Mouse (Mus musculus): ENCODE measurements at regions not wholly inside any gene's neighbourhood (a gene's known extent, or its start where the extent isn't known, plus 50 kb on each side); places are given as distances from the start of the nearest gene placed in this dataset.
"Not testable (repeated sequence)": the region's sequence is repeated elsewhere in the genome, so short reads cannot be mapped to it uniquely, and the experiment has no call there.

GRCm38 (mm10) chr17:29434074-29434944 lies 56.2 kb upstream of the Pim1 start:
- Histone ChIP-seq H3K4me1 (ENCODE audit: control insufficient read depth, insufficient read depth) (peaks cover 50% of the 10 kb centered on the region), H3K36me3 (replicated peaks; ENCODE audit: control insufficient read depth, insufficient read depth, low read length) (no peaks in the 10 kb centered on the region), H3K9ac (replicated peaks; ENCODE audit: low read depth, low read length) (0 out of 2 replicates have a peak overlapping the region, but pooled peaks have one; percentile 15), H3K27ac (ENCODE audit: low read depth) (peak overlapping the region; percentile 89), H3K4me3 (ENCODE audit: low read depth, low read length) (no peak overlapping the region), H3K9me3 (replicated peaks; ENCODE audit: control insufficient read depth, low read length) (no peaks in the 10 kb centered on the region), H3K27me3 (ENCODE audit: control insufficient read depth, insufficient read depth, low read length) (no peaks in the 10 kb centered on the region), H3K4me2 (ENCODE audit: low read depth, low read length) (no peak overlapping the region)
- no peak for DNase-seq (ENCODE audit: low spot score)
- WGBS = 66% methylated on average over 20 of the region's 20 CpGs
- TF ChIP-seq EP300 (IDR thresholded peaks at IDR 0.05; ENCODE audit: low read depth) (no peak), CTCF (IDR thresholded peaks at IDR 0.05; ENCODE audit: low read depth) (no peak)
- no peak for ATAC-seq (ENCODE audit: insufficient read depth, low read depth)

DNA sequence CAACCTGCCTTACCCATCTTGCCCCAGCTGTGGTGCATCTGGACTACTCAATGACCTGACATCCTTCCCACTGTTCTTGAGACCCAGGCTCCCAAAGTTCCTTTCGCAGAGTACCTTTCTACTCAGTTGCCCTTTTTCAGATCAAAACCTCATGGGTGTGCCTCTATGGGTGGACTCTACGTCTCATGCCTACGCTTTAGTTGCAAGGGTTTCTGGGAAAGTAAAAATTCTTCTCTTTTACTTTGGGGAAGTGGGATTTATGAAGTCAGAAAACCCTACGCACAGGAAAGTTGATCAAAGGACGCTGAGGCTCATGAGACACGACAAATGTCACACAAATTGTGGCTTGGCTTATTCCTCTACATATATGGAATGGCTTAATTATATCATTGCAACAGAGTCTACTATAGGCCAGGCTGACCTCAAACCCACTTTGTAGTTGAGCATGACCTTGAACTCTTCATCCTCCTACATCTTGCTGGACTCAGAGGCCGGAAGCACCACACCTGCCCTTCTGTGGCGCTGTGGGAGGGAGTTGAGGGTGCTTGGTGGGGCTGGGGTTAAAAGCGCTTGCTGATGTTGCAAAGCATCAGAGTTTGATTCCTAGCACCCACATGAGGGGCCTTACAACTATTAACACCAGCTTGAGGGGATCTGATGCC lies 55.1 kb upstream of the Pim1 start:
- H3K27me3 ChIP-seq (ENCODE audit: control insufficient read depth, insufficient read depth, low read length) = no peaks in the 10 kb centered on the region
- no peak overlapping the region for H3K9ac ChIP-seq (replicated peaks; ENCODE audit: low read depth, low read length)
- DNase-seq (ENCODE audit: low spot score) (no peak), ATAC-seq (ENCODE audit: insufficient read depth, low read depth) (no peak)
- no peak overlapping the region for H3K27ac ChIP-seq (ENCODE audit: low read depth)
- H3K4me2 ChIP-seq (ENCODE audit: low read depth, low read length) = no peak overlapping the region
- no peak overlapping the region for H3K4me3 ChIP-seq (ENCODE audit: low read depth, low read length)
- no peaks in the 10 kb centered on the region for H3K9me3 ChIP-seq (replicated peaks; ENCODE audit: control insufficient read depth, low read length)
- 96% methylated on average over 9 of the region's 9 CpGs for WGBS
- no peaks in the 10 kb centered on the region for H3K36me3 ChIP-seq (replicated peaks; ENCODE audit: control insufficient read depth, insufficient read depth, low read length)
- H3K4me1 ChIP-seq (ENCODE audit: control insufficient read depth, insufficient read depth) = peaks cover 59% of the 10 kb centered on the region
- TF ChIP-seq EP300 (IDR thresholded peaks at IDR 0.05; ENCODE audit: low read depth) = no peak
- TF ChIP-seq CTCF (IDR thresholded peaks at IDR 0.05; ENCODE audit: low read depth) = no peak

GRCm38 (mm10) chr17:29436484-29436870 lies 54.1 kb upstream of the Pim1 start:
- peak overlapping the region; percentile 23; the same call in 1 of the 2 replicates for H3K4me3 ChIP-seq (ENCODE audit: low read depth, low read length)
- DNase-seq (ENCODE audit: low spot score); H3K9me3 ChIP-seq (replicated peaks; ENCODE audit: control insufficient read depth, low read length); ATAC-seq (ENCODE audit: insufficient read depth, low read depth); H3K36me3 ChIP-seq (replicated peaks; ENCODE audit: control insufficient read depth, insufficient read depth, low read length); H3K27me3 ChIP-seq (ENCODE audit: control insufficient read depth, insufficient read depth, low read length): not testable (repeated sequence)
- peak overlapping the region; percentile 15; the same call in 1 of the 2 replicates for H3K9ac ChIP-seq (replicated peaks; ENCODE audit: low read depth, low read length)
- peak overlapping the region; percentile 80 for H3K27ac ChIP-seq (ENCODE audit: low read depth)
- H3K4me1 ChIP-seq (ENCODE audit: control insufficient read depth, insufficient read depth) = peaks cover 62% of the 10 kb centered on the region
- H3K4me2 ChIP-seq (ENCODE audit: low read depth, low read length) = peak overlapping the region; percentile 50
- WGBS = 78% methylated on average over 8 of the region's 9 CpGs

GRCm38 (mm10) chr17:29436871-29437534 lies 53.5 kb upstream of the Pim1 start:
- Histone ChIP-seq H3K4me1 (ENCODE audit: control insufficient read depth, insufficient read depth) (peaks cover 57% of the 10 kb centered on the region), H3K27me3 (ENCODE audit: control insufficient read depth, insufficient read depth, low read length) (no peaks in the 10 kb centered on the region), H3K27ac (ENCODE audit: low read depth) (peak overlapping the region; percentile 80), H3K9me3 (replicated peaks; ENCODE audit: control insufficient read depth, low read length) (no peaks in the 10 kb centered on the region), H3K4me2 (ENCODE audit: low read depth, low read length) (peak overlapping the region; percentile 50), H3K4me3 (ENCODE audit: low read depth, low read length) (peak overlapping the region; percentile 23), H3K9ac (replicated peaks; ENCODE audit: low read depth, low read length) (peak overlapping the region; percentile 15), H3K36me3 (replicated peaks; ENCODE audit: control insufficient read depth, insufficient read depth, low read length) (no peaks in the 10 kb centered on the region)
- DNase-seq (ENCODE audit: low spot score) (peak; percentile 95), ATAC-seq (ENCODE audit: insufficient read depth, low read depth) (peak; percentile 91)
- peak; percentile 47; the same call in 1 of the 2 replicates for TF ChIP-seq EP300 (IDR thresholded peaks at IDR 0.05; ENCODE audit: low read depth)
- no peak for TF ChIP-seq CTCF (IDR thresholded peaks at IDR 0.05; ENCODE audit: low read depth)
- WGBS = 1% methylated on average over 31 of the region's 36 CpGs

DNA sequence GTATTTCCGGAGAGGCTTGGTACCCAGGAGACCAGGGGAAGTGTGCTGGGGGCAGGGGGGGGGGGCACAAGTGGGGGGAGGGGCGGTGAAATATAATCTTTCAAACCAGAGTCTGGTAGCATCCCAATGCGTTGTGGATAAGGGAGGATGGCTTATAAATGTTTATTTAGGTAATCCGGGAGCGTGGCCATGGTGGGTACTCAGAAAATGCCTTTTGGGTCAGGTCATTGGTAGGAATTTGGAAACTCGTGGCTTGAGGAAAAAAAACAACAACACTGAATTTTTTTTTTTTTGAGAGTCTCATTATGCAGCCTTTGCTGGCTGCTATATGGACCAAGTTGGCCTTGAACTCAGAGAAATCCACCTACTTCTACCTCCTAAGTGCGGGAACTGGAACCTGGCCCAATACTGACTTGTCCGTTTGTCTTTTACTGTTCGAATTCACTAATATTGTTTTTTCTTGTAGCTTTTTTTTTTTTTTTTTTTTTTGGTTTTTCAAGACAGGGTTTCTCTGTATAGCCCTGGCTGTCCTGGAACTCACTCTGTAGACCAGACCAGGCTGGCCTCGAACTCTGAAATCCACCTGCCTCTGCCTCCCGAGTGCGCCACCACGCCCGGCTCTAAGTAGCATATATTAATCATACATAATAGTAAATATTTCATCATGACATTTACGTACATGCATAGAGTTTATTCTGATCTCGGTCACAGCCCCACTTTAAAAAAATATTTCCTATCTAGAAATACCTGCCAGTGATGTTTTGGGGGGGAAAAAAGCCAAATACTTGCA lies 52.8 kb upstream of the Pim1 start:
- peaks cover 50% of the 10 kb centered on the region for H3K4me1 ChIP-seq (ENCODE audit: control insufficient read depth, insufficient read depth)
- H3K4me2 ChIP-seq (ENCODE audit: low read depth, low read length) = peak overlapping the region; percentile 50
- H3K36me3 ChIP-seq (replicated peaks; ENCODE audit: control insufficient read depth, insufficient read depth, low read length) = no peaks in the 10 kb centered on the region
- peak overlapping the region; percentile 15 for H3K9ac ChIP-seq (replicated peaks; ENCODE audit: low read depth, low read length)
- H3K27ac ChIP-seq (ENCODE audit: low read depth) = peak overlapping the region; percentile 80
- peak overlapping the region; percentile 23 for H3K4me3 ChIP-seq (ENCODE audit: low read depth, low read length)
- DNase-seq (ENCODE audit: low spot score) (no peak), ATAC-seq (ENCODE audit: insufficient read depth, low read depth) (no peak)
- no peaks in the 10 kb centered on the region for H3K27me3 ChIP-seq (ENCODE audit: control insufficient read depth, insufficient read depth, low read length)
- 36% methylated on average over 16 of the region's 16 CpGs for WGBS
- no peaks in the 10 kb centered on the region for H3K9me3 ChIP-seq (replicated peaks; ENCODE audit: control insufficient read depth, low read length)
- TF ChIP-seq EP300 (IDR thresholded peaks at IDR 0.05; ENCODE audit: low read depth) = no peak
- TF ChIP-seq CTCF (IDR thresholded peaks at IDR 0.05; ENCODE audit: low read depth) = no peak

Measured in heart, postnatal 0 days (tissue).